Comparison of ENCODE assay signal across 8 mouse cellular contexts in genomic region chr17:33915671-33916250, GRCm38 (mm10). TPM values are rescaled to one million over a fixed set of nuclear protein-coding genes. Genes with fewer than 3 reads are reported as not detected.
A peak's percentile ranks its signal among the peaks of the same experiment; 100 is the strongest.
DNase-seq lines count a peak whose midpoint lies in the region; ATAC-seq lines count a peak whose summit lies in the region.

TSS of gene Tapbp (plus strand) at chr17:33915899.
TSS of gene Zbtb22 (plus strand) at chr17:33915904.

- H3K4me2 ChIP-seq in hindbrain, embryonic 12.5 days (replicated peaks) = peak within 1 kb of the TSS; percentile 46

- peaks cover 44% of the 10 kb centered on the region for H3K4me1 ChIP-seq in hindbrain, embryonic 12.5 days

- 1% methylated on average over 34 of the region's 34 CpGs for WGBS in hindbrain, embryonic 12.5 days

- H3K9me3 ChIP-seq in hindbrain, embryonic 12.5 days (replicated peaks) = no peaks in the 10 kb centered on the region

- H3K27ac ChIP-seq in hindbrain, embryonic 12.5 days = peak within 1 kb of the TSS; percentile 89

- peak within 1 kb of the TSS; percentile 70 for H3K9ac ChIP-seq in hindbrain, embryonic 12.5 days

- peaks cover 47% of the 10 kb centered on the region for H3K36me3 ChIP-seq in hindbrain, embryonic 12.5 days

- DNase-seq in NIH3T3 (ENCODE audit: low read depth) = peak; percentile 99
- DNase-seq in cerebellum, postnatal 10 days = peak; percentile 98 to 99
- peak; percentile 94 to 95 for DNase-seq in frontal cortex, postnatal 10 days (ENCODE audit: low spot score in 2 of 2)
- peak; percentile 96 to 97 for DNase-seq in layer of hippocampus, postnatal 14 days (ENCODE audit: low spot score in 2 of 2)
- peak; percentile 96 for DNase-seq in lung, postnatal 14 days
- DNase-seq in retina, adult 2 months (ENCODE audit: low read depth, low spot score) = peak; percentile 98
- DNase-seq in thymus, postnatal 36 days = peak; percentile 93 to 95

- H3K27me3 ChIP-seq in hindbrain, embryonic 12.5 days = 0 out of 2 replicates have a peak, but pooled peaks cover 9% of the 10 kb centered on the region

- H3K4me3 ChIP-seq in hindbrain, embryonic 12.5 days = peak within 1 kb of the TSS; percentile 56

- peak; percentile 90 for ATAC-seq in hindbrain, embryonic 12.5 days (ENCODE audit: low FRiP score)

RNA-seq across cellular contexts. Expression of gene Tapbp, which starts in this region (rescaled TPM):
- polyA plus RNA-seq in hindbrain, embryonic 12.5 days (2016; fragmentation: Nextera tagmentation; extraction: Ambion mirVana) = 23.9 and 27.6 TPM in 2 replicates
- 10 to 100 TPM; 27.4 to 34.4 TPM for total RNA-seq in layer of hippocampus, postnatal 14 days (2021)

RNA-seq across cellular contexts. Expression of gene Zbtb22, which starts in this region (rescaled TPM):
- 21.7 and 25.5 TPM in 2 replicates for polyA plus RNA-seq in hindbrain, embryonic 12.5 days (2016; fragmentation: Nextera tagmentation; extraction: Ambion mirVana)
- total RNA-seq in layer of hippocampus, postnatal 14 days (2021) = 10 to 100 TPM; 30.5 to 34.0 TPM

Comparison
In these comparisons a context has a peak if more than half of its experiments do, and no peak if none do; other contexts are left out.
1. Peak in every context shown above with its lines: DNase-seq, ATAC-seq, H3K4me3 ChIP-seq and H3K27ac ChIP-seq.